Mouse (Mus musculus) heart, embryonic 14.5 days (tissue): ENCODE measurements around the gene Hddc2. TPM values are rescaled to one million over a fixed set of nuclear protein-coding genes. Genes with fewer than 3 reads are reported as not detected.

ENCODE experiments used
- ATAC-seq: fragments of 200-750 bp; cut with Nextera tagmentation; 2 replicates; pipeline ENCODE4 v1.8.0; 2017; ENCODE audit warnings: low read depth, moderate TSS enrichment; ENCODE audit not compliant: insufficient number of reproducible peaks, insufficient read depth, low FRiP score
- H3K27ac ChIP-seq, 2 experiments: fragments of 200-500 bp in 1 of 2; fragments of 300-500 bp in 1 of 2; sonication (generic) in 1 of 2; replicated peaks in 1 of 2; 2 replicates each; pipeline ENCODE4 v1.5.1; 2012 to 2014; ENCODE audit warnings: low read depth in 2 of 2, low read length in 2 of 2, control low read depth in 1 of 2, mild to moderate bottlenecking in 1 of 2, mixed read lengths in 1 of 2; ENCODE audit not compliant: control insufficient read depth in 1 of 2, insufficient read depth in 1 of 2
- H3K27me3 ChIP-seq: fragments of 300-500 bp; sonication (generic); 2 replicates; pipeline ENCODE4 v1.6.1; 2014; ENCODE audit warnings: mild to moderate bottlenecking, low read length, control low read depth; ENCODE audit not compliant: control insufficient read depth, insufficient read depth
- H3K36me3 ChIP-seq: fragments of 300-500 bp; sonication (generic); 2 replicates; pipeline ENCODE4 v1.6.1; 2014; ENCODE audit warnings: mild to moderate bottlenecking, control low read depth, low read length, mixed read lengths; ENCODE audit not compliant: control insufficient read depth, insufficient read depth
- H3K4me1 ChIP-seq, 2 experiments: fragments of 200-500 bp in 1 of 2; fragments of 300-500 bp in 1 of 2; sonication (generic) in 1 of 2; 2 replicates each; pipeline ENCODE4 v1.6.1; 2012 to 2014; ENCODE audit warnings: low read length in 2 of 2, control low read depth in 1 of 2, mixed read lengths in 1 of 2; ENCODE audit not compliant: control insufficient read depth in 2 of 2, insufficient read depth in 2 of 2
- H3K4me2 ChIP-seq: fragments of 300-500 bp; sonication (generic); 2 replicates; pipeline ENCODE4 v1.6.1; 2014; ENCODE audit warnings: mild to moderate bottlenecking, low read length
- H3K4me3 ChIP-seq, 2 experiments: fragments of 200-500 bp in 1 of 2; fragments of 300-500 bp in 1 of 2; sonication (generic) in 1 of 2; 2 replicates each; pipeline ENCODE4 v1.5.1; 2012 to 2014; ENCODE audit warnings: low read length in 2 of 2, mild to moderate bottlenecking in 2 of 2, control low read depth in 1 of 2, low read depth in 1 of 2, moderate library complexity in 1 of 2; ENCODE audit not compliant: control insufficient read depth in 1 of 2, insufficient read depth in 1 of 2
- H3K9ac ChIP-seq: fragments of 300-500 bp; sonication (generic); 2 replicates; pipeline ENCODE4 v1.6.1; 2014; ENCODE audit warnings: mild to moderate bottlenecking, low read length
- H3K9me3 ChIP-seq: fragments of 300-500 bp; sonication (generic); 2 replicates; pipeline ENCODE4 v1.6.1; 2016; ENCODE audit warnings: low read length, control low read depth; ENCODE audit not compliant: control insufficient read depth
- whole genome bisulfite sequencing: fragments of 180-500 bp; shearing (Covaris S2); extraction: QIAGEN DNeasy Blood & Tissue Kit; methylation state at CpG from one replicate; pipeline ENCODE4 v1.1.7; 2014; 5-methylcytosine and 5-hydroxymethylcytosine counted together
- polyA plus RNA-seq: library from polyadenylated mRNA; unstranded; fragments of >200 nt; fragmentation: Nextera tagmentation; extraction: Ambion mirVana; gene quantifications from 2 replicates; pipeline ENCODE4 v1.2.1, GENCODE M21; 2014

Gene Hddc2
- 52.4 and 55.4 TPM in 2 replicates for polyA plus RNA-seq

GRCm38 (mm10) chr10:31312865-31313848 is at the start of gene Hddc2:
Gene Hddc2, plus strand, starts transcription at chr10:31313383.
- Histone ChIP-seq H3K4me1 (peaks cover 0 to 10% of the 10 kb centered on the region in 2 experiments; a peak in 2 of 4 replicates), H3K27ac (peak within 1 kb of the TSS; percentile 69 to 91), H3K9ac (peak within 1 kb of the TSS; percentile 89), H3K36me3 (peaks cover 16% of the 10 kb centered on the region), H3K4me3 (peak within 1 kb of the TSS; percentile 61 to 74), H3K27me3 (no peaks in the 10 kb centered on the region), H3K4me2 (peak within 1 kb of the TSS; percentile 72), H3K9me3 (no peaks in the 10 kb centered on the region)
- peak; percentile 96 for ATAC-seq
- 3% methylated on average over 41 of the region's 44 CpGs for WGBS

DNA sequence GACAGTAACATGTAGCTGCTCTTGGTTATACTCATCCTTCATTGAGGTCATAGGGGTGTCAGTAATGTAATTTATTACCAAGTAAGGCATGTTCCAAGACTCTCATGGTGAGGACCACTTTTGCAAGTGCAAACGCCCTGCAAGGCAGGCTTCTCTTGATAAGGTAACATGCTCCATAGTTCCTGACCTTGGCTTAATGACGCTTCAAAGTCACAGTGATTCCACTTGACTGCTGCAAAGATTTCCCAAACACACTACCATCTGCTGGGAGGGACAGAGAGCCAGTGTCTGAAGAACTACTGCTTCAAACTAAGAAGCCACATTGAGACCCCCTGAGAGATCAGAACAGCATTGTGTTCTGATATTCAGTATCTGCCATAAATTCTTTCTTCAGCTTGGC is 40.4 kb upstream of the Hddc2 start:
- no peaks in the 10 kb centered on the region for H3K27me3 ChIP-seq
- H3K36me3 ChIP-seq: no peaks in the 10 kb centered on the region
- no peak overlapping the region for H3K9ac ChIP-seq
- ATAC-seq: peak; percentile 66; the same call in 1 of the 2 replicates
- H3K4me3 ChIP-seq: no peak overlapping the region
- no peaks in the 10 kb centered on the region for H3K9me3 ChIP-seq
- peak overlapping the region; percentile 30; the same call in 1 of the 2 replicates for H3K4me2 ChIP-seq
- WGBS: 22% methylated on average over 2 of the region's 2 CpGs
- H3K27ac ChIP-seq: peak overlapping the region; percentile 89 to 90
- peaks cover 0 to 16% of the 10 kb centered on the region in 2 experiments; a peak in 3 of 4 replicates for H3K4me1 ChIP-seq

GRCm38 (mm10) chr10:31273171-31273570 is 40.0 kb upstream of the Hddc2 start:
- H3K27me3 ChIP-seq: no peaks in the 10 kb centered on the region
- no peak overlapping the region for H3K4me3 ChIP-seq
- 20% methylated on average over 1 of the region's 1 CpGs for WGBS
- no peaks in the 10 kb centered on the region for H3K9me3 ChIP-seq
- peak overlapping the region; percentile 30; the same call in 1 of the 2 replicates for H3K4me2 ChIP-seq
- H3K36me3 ChIP-seq: no peaks in the 10 kb centered on the region
- ATAC-seq: peak; percentile 89
- H3K4me1 ChIP-seq: peaks cover 0 to 16% of the 10 kb centered on the region in 2 experiments; a peak in 3 of 4 replicates
- peak overlapping the region; percentile 89 to 90 for H3K27ac ChIP-seq
- H3K9ac ChIP-seq: no peak overlapping the region

- no peak for ATAC-seq
- Histone ChIP-seq H3K9ac (no peak overlapping the region), H3K4me1 (no peaks in the 10 kb centered on the region), H3K27ac (no peak overlapping the region), H3K4me3 (no peak overlapping the region), H3K9me3 (no peaks in the 10 kb centered on the region), H3K4me2 (no peak overlapping the region), H3K36me3 (no peaks in the 10 kb centered on the region), H3K27me3 (no peaks in the 10 kb centered on the region)
Measured at GRCm38 (mm10) chr10:31287787-31288186, 25.4 kb upstream of the Hddc2 start.

DNA sequence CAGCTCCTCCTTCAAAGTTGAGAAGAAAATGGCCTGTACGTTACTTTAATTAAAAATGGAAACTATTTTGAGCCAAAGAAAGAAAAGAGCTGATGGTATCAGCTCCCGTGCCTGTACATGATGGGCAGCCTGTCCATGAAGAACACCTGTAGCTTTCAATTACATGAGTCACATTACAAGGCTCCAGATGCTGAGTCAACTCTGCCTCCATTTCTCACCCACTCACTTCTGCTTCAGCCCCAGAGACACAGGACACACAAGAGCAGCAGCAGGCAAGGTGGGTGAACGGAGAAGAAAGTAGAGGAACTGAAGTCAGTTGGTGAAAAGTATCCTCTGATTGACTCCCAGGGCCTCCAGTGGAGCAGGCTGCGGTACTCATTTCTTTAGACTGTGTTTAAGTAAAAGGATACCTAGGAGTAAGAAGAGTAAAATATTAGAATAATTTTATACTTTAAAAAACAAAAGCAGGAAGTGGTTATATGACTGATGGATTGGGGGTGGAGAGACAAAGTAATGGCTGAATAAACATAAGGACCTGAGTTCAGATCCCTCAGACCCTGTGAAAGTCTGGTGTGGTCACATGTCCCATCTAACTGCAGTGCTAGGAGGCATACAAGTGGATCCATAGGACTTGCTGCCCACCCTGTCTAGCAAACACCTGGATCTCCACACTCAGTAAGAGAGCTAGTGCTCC is 24.3 kb upstream of the Hddc2 start:
- Histone ChIP-seq H3K4me2 (no peak overlapping the region), H3K27me3 (no peaks in the 10 kb centered on the region), H3K4me3 (no peak overlapping the region), H3K36me3 (no peaks in the 10 kb centered on the region), H3K9ac (no peak overlapping the region), H3K4me1 (no peaks in the 10 kb centered on the region), H3K9me3 (no peaks in the 10 kb centered on the region), H3K27ac (no peak overlapping the region)
- ATAC-seq: no peak
- 89% methylated on average over 4 of the region's 4 CpGs for WGBS

DNA sequence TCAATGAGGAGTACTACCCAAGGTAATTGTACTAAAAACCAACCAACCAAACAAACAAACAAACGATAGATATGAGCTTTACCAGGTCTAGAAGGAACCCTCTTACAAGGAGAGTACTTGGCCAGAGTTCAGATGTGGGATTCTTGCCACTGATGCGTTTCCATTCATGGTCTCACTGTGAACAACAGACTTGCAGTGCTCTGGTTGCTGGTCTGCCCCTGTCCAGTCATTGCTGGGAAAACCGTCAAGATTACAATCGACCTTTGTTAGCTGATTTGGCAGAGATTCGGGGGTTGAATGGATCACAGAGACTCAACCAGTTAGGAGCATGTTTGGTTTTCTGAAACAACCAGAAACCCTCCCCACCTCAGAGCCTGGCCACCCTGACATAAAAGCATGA is 17.5 kb upstream of the Hddc2 start:
- H3K4me1 ChIP-seq: peaks cover 7 to 16% of the 10 kb centered on the region in 2 experiments

GRCm38 (mm10) chr10:31296458-31296857 is 16.7 kb upstream of the Hddc2 start:
- Histone ChIP-seq H3K4me2 (no peak overlapping the region), H3K4me1 (peaks cover 7 to 16% of the 10 kb centered on the region in 2 experiments)

More for the DNA sequence above, 17.5 kb upstream of the Hddc2 start:
- H3K9ac ChIP-seq: no peak overlapping the region
- H3K27ac ChIP-seq: peak overlapping the region in 1 of 2 experiments; percentile 56; a peak in 2 of 4 replicates
- WGBS: 57% methylated on average over 5 of the region's 5 CpGs
- H3K4me2 ChIP-seq: no peak overlapping the region
- no peak overlapping the region for H3K4me3 ChIP-seq
- no peaks in the 10 kb centered on the region for H3K36me3 ChIP-seq
- H3K9me3 ChIP-seq: no peaks in the 10 kb centered on the region
- H3K27me3 ChIP-seq: no peaks in the 10 kb centered on the region
- no peak for ATAC-seq

More at GRCm38 (mm10) chr10:31296458-31296857, 16.7 kb upstream of the Hddc2 start:
- 73% methylated on average over 1 of the region's 1 CpGs for WGBS
- Histone ChIP-seq H3K9ac (no peak overlapping the region), H3K9me3 (no peaks in the 10 kb centered on the region), H3K27me3 (no peaks in the 10 kb centered on the region), H3K36me3 (no peaks in the 10 kb centered on the region), H3K27ac (no peak overlapping the region), H3K4me3 (no peak overlapping the region)
- ATAC-seq: no peak
